Mouse (Mus musculus): ENCODE measurements around the gene Ghrh.
A peak's percentile ranks its signal among the peaks of the same experiment; 100 is the strongest.

Ghrh gene

GRCm38 (mm10) chr2:157306091-157307032, 40.9 kb downstream of the Ghrh start:
- no peak for DNase-seq

DNA sequence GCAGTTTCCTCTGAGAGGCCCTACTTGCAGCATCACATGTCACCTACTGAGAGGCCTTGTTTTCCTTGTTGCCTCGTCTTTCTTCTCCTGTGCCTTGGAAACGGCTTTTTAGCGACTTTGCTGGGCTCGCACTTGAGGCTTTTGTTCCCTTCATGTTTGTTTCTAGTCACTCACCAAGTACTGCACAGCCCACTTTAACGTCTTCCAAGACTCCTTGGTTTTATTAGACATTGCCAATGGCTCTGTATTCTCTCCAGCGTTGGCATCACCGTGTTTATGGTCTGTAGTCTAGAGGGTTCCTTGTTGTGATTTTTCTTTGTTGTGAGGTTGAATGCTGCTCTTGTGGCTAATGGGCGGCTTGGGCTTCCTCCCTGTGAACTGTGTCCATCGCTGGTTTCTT, 44.2 kb downstream of the Ghrh start:
- no peak for DNase-seq

DNA sequence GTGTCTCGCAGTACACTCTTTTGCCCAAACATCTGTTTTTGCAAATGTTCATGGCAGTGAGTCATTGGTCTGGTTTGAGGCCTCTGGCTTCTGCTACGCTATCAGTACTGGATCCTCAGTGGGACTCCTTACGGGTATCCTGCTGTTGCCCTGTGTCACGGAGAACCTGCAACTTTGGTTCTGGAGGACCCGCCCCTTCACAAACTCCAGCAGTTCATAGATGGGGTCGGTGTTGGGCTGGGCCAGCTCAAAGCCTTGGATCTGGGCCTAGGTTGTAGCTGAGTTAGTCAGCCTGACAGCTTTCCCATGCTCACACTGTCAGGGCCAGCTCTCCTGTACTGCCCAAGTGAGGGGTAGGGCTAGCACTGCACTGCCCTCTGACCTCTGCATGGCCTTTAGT, 47.3 kb downstream of the Ghrh start:
- no peak for DNase-seq

GRCm38 (mm10) chr2:157296105-157296689, 51.1 kb downstream of the Ghrh start:
- DNase-seq, result no peak

GRCm38 (mm10) chr2:157292093-157292492, 55.2 kb downstream of the Ghrh start:
- peak; percentile 63 for DNase-seq

DNA sequence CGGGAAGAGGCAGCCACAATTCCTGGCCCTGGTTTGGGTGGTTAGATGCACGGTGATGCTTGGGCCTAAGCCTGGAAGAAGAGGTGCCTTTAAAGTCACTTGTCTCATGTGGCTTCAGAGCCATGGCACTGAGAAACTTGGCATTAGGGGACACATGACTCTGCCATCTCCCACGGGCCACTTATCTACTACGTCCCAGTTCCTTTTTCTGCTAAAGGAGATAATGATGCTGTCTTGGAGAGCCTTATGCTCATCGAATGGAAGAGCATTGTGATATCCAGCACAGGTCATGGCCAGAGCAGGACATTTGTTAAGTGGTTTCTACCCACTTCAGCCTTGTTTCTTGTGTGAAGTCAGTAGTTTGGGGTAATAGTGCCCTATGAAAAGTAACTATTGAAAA, 58.3 kb downstream of the Ghrh start:
- DNase-seq, result no peak

DNA sequence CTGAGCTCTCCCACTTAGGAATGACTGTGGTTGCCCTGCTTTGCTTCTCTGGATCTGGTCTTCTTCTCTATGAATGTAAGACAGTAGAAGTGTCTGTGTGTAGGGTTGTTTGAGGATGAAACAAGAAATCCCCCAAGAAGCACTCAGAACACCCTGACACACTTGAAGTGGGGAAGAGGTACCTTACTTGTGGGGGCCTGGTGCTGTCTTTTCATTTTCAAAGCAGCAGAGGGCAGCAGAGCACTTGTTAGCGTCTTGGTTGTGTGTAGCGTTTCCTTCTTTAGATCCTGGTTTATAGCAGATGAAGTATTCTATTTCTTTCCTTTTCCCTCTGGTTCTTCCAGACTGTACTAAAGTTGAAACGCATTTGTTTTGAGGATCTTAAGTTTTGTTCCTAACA, 59.8 kb downstream of the Ghrh start:
- peak; percentile 51 for DNase-seq

GRCm38 (mm10) chr2:157283321-157283720, 64.0 kb downstream of the Ghrh start:
- no peak for DNase-seq

Data from thymus, postnatal 25 days (tissue).